Mouse (Mus musculus): ENCODE results near the gene Ap1g2. TPM values are rescaled to one million over a fixed set of nuclear protein-coding genes. Genes with fewer than 3 reads are reported as not detected.

Ap1g2 gene
- polyA plus RNA-seq, 1 experiment from 2014 or later: 26.1 TPM

- H3K9ac ChIP-seq: no peak overlapping the region
- peaks cover 29% of the 10 kb centered on the region for H3K4me1 ChIP-seq (replicated peaks)
- 65% methylated on average over 6 of the region's 6 CpGs for WGBS (ENCODE audit: insufficient replicate concordance)
- peaks cover 7% of the 10 kb centered on the region for H3K27me3 ChIP-seq
- no peak for ATAC-seq (ENCODE audit: low read depth)
- H3K36me3 ChIP-seq: no peaks in the 10 kb centered on the region
- H3K4me2 ChIP-seq: no peak overlapping the region
- no peaks in the 10 kb centered on the region for H3K9me3 ChIP-seq (replicated peaks)
- DNase-seq: no peak
- no peak overlapping the region for H3K27ac ChIP-seq
- H3K4me3 ChIP-seq (replicated peaks): no peak overlapping the region
Observed at GRCm38 (mm10) chr14:55083481-55083880, 22.9 kb downstream of the Ap1g2 start.

GRCm38 (mm10) chr14:55081105-55081504 lies 25.3 kb downstream of the Ap1g2 start:
- Histone ChIP-seq H3K9me3 (replicated peaks) (no peaks in the 10 kb centered on the region), H3K27me3 (peaks cover 29% of the 10 kb centered on the region), H3K36me3 (no peaks in the 10 kb centered on the region), H3K4me2 (no peak overlapping the region), H3K4me3 (replicated peaks) (no peak overlapping the region), H3K27ac (no peak overlapping the region), H3K9ac (no peak overlapping the region), H3K4me1 (replicated peaks) (peaks cover 41% of the 10 kb centered on the region)
- ATAC-seq (ENCODE audit: low read depth) (no peak), DNase-seq (no peak)
- 44% methylated on average over 5 of the region's 5 CpGs for WGBS (ENCODE audit: insufficient replicate concordance)

GRCm38 (mm10) chr14:55079214-55079970 lies 27.0 kb downstream of the Ap1g2 start:
- 27% methylated on average over 8 of the region's 8 CpGs for WGBS (ENCODE audit: insufficient replicate concordance)
- Histone ChIP-seq H3K4me1 (replicated peaks) (peaks cover 30% of the 10 kb centered on the region), H3K27me3 (peaks cover 32% of the 10 kb centered on the region), H3K36me3 (peaks cover 8% of the 10 kb centered on the region), H3K27ac (no peak overlapping the region), H3K4me3 (replicated peaks) (no peak overlapping the region), H3K4me2 (peak overlapping the region; percentile 46; the same call in 1 of the 2 replicates), H3K9ac (0 out of 2 replicates have a peak overlapping the region, but pooled peaks have one; percentile 15), H3K9me3 (replicated peaks) (no peaks in the 10 kb centered on the region)
- ATAC-seq (ENCODE audit: low read depth) (peak; percentile 67), DNase-seq (peak; percentile 63)

- DNase-seq (no peak), ATAC-seq (ENCODE audit: low read depth) (peak; percentile 24; the same call in 1 of the 2 replicates)
- Histone ChIP-seq H3K36me3 (peaks cover 17% of the 10 kb centered on the region), H3K9me3 (replicated peaks) (no peaks in the 10 kb centered on the region), H3K4me2 (peak overlapping the region; percentile 46), H3K27me3 (peaks cover 32% of the 10 kb centered on the region), H3K4me1 (replicated peaks) (peaks cover 30% of the 10 kb centered on the region), H3K4me3 (replicated peaks) (no peak overlapping the region), H3K9ac (0 out of 2 replicates have a peak overlapping the region, but pooled peaks have one; percentile 15), H3K27ac (no peak overlapping the region)
- WGBS (ENCODE audit: insufficient replicate concordance): 4% methylated on average over 23 of the region's 23 CpGs
Observed at GRCm38 (mm10) chr14:55078366-55078989, 27.9 kb downstream of the Ap1g2 start.

- H3K9ac ChIP-seq: 0 out of 2 replicates have a peak overlapping the region, but pooled peaks have one; percentile 15
- ATAC-seq (ENCODE audit: low read depth) (no peak), DNase-seq (no peak)
- H3K4me2 ChIP-seq: peak overlapping the region; percentile 46; the same call in 1 of the 2 replicates
- H3K36me3 ChIP-seq: peaks cover 24% of the 10 kb centered on the region
- WGBS (ENCODE audit: insufficient replicate concordance): 36% methylated on average over 15 of the region's 15 CpGs
- no peaks in the 10 kb centered on the region for H3K9me3 ChIP-seq (replicated peaks)
- H3K4me3 ChIP-seq (replicated peaks): no peak overlapping the region
- peaks cover 35% of the 10 kb centered on the region for H3K27me3 ChIP-seq
- H3K4me1 ChIP-seq (replicated peaks): peaks cover 30% of the 10 kb centered on the region
- no peak overlapping the region for H3K27ac ChIP-seq
Observed at GRCm38 (mm10) chr14:55077481-55078365, 28.7 kb downstream of the Ap1g2 start.

GRCm38 (mm10) chr14:55076956-55077355 lies 29.4 kb downstream of the Ap1g2 start:
- no peak overlapping the region for H3K27ac ChIP-seq
- peaks cover 33% of the 10 kb centered on the region for H3K4me1 ChIP-seq (replicated peaks)
- no peaks in the 10 kb centered on the region for H3K9me3 ChIP-seq (replicated peaks)
- no peak overlapping the region for H3K4me2 ChIP-seq
- no peak for DNase-seq
- no peak overlapping the region for H3K4me3 ChIP-seq (replicated peaks)
- no peak for ATAC-seq (ENCODE audit: low read depth)
- peaks cover 25% of the 10 kb centered on the region for H3K36me3 ChIP-seq
- H3K27me3 ChIP-seq: peaks cover 42% of the 10 kb centered on the region
- no peak overlapping the region for H3K9ac ChIP-seq
- WGBS (ENCODE audit: insufficient replicate concordance): 55% methylated on average over 3 of the region's 3 CpGs

- no peaks in the 10 kb centered on the region for H3K9me3 ChIP-seq (replicated peaks)
- ATAC-seq (ENCODE audit: low read depth): no peak
- no peak for DNase-seq
- peaks cover 40% of the 10 kb centered on the region for H3K4me1 ChIP-seq (replicated peaks)
- no peak overlapping the region for H3K27ac ChIP-seq
- H3K27me3 ChIP-seq: peaks cover 49% of the 10 kb centered on the region
- WGBS (ENCODE audit: insufficient replicate concordance): 62% methylated on average over 6 of the region's 6 CpGs
- no peak overlapping the region for H3K4me3 ChIP-seq (replicated peaks)
- H3K36me3 ChIP-seq: peaks cover 25% of the 10 kb centered on the region
- no peak overlapping the region for H3K9ac ChIP-seq
- H3K4me2 ChIP-seq: no peak overlapping the region
Observed at GRCm38 (mm10) chr14:55076224-55076623, 30.2 kb downstream of the Ap1g2 start.

- no peak overlapping the region for H3K4me2 ChIP-seq
- no peaks in the 10 kb centered on the region for H3K9me3 ChIP-seq (replicated peaks)
- peaks cover 25% of the 10 kb centered on the region for H3K36me3 ChIP-seq
- ATAC-seq (ENCODE audit: low read depth) (no peak), DNase-seq (no peak)
- H3K27ac ChIP-seq: no peak overlapping the region
- H3K27me3 ChIP-seq: peaks cover 52% of the 10 kb centered on the region
- H3K9ac ChIP-seq: no peak overlapping the region
- 87% methylated on average over 12 of the region's 12 CpGs for WGBS (ENCODE audit: insufficient replicate concordance)
- H3K4me1 ChIP-seq (replicated peaks): peaks cover 38% of the 10 kb centered on the region
- no peak overlapping the region for H3K4me3 ChIP-seq (replicated peaks)
Observed at GRCm38 (mm10) chr14:55074416-55074815, 32.0 kb downstream of the Ap1g2 start.

GRCm38 (mm10) chr14:55071756-55072155 lies 34.6 kb downstream of the Ap1g2 start:
- no peak overlapping the region for H3K4me3 ChIP-seq (replicated peaks)
- 36% methylated on average over 19 of the region's 19 CpGs for WGBS (ENCODE audit: insufficient replicate concordance)
- no peak for DNase-seq
- peaks cover 29% of the 10 kb centered on the region for H3K36me3 ChIP-seq
- 0 out of 2 replicates have a peak, but pooled peaks have one; percentile 24 for ATAC-seq (ENCODE audit: low read depth)
- H3K27me3 ChIP-seq: peaks cover 28% of the 10 kb centered on the region
- H3K9me3 ChIP-seq (replicated peaks): no peaks in the 10 kb centered on the region
- H3K4me2 ChIP-seq: 0 out of 2 replicates have a peak overlapping the region, but pooled peaks have one; percentile 12
- no peak overlapping the region for H3K9ac ChIP-seq
- peaks cover 15% of the 10 kb centered on the region for H3K4me1 ChIP-seq (replicated peaks)
- no peak overlapping the region for H3K27ac ChIP-seq

- no peak overlapping the region for H3K9ac ChIP-seq
- H3K4me2 ChIP-seq: no peak overlapping the region
- 80% methylated on average over 8 of the region's 8 CpGs for WGBS (ENCODE audit: insufficient replicate concordance)
- H3K9me3 ChIP-seq (replicated peaks): no peaks in the 10 kb centered on the region
- no peak for ATAC-seq (ENCODE audit: low read depth)
- H3K27ac ChIP-seq: no peak overlapping the region
- H3K4me1 ChIP-seq (replicated peaks): peaks cover 60% of the 10 kb centered on the region
- no peak for DNase-seq
- peaks cover 14% of the 10 kb centered on the region; the same call in 1 of the 2 replicates for H3K36me3 ChIP-seq
- peaks cover 13% of the 10 kb centered on the region; the same call in 1 of the 2 replicates for H3K27me3 ChIP-seq
- no peak overlapping the region for H3K4me3 ChIP-seq (replicated peaks)
Observed at GRCm38 (mm10) chr14:55066042-55066441, 40.4 kb downstream of the Ap1g2 start.

Data from liver, embryonic 13.5 days (tissue).